Mouse (Mus musculus) heart, postnatal 0 days (tissue): ENCODE results near the gene Slc10a7. TPM values are rescaled to one million over a fixed set of nuclear protein-coding genes. Genes with fewer than 3 reads are reported as not detected.
A peak's percentile ranks its signal among the peaks of the same experiment; 100 is the strongest.

Experiments
- ATAC-seq: fragments of 200-750 bp; cut with Nextera tagmentation; 2 replicates; pipeline ENCODE4 v1.8.0; 2017; ENCODE audit warnings: low read depth, moderate number of reproducible peaks, moderate library complexity; ENCODE audit not compliant: insufficient read depth
- DNase-seq: peaks from one replicate; pipeline ENCODE4 v3.0.0-alpha.2; 2016; ENCODE audit warnings: low spot score
- H3K27ac ChIP-seq: fragments of 300-500 bp; sonication (generic); 2 replicates; pipeline ENCODE4 v1.5.1; 2014; ENCODE audit warnings: low read depth, mild to moderate bottlenecking
- H3K27me3 ChIP-seq: fragments of 300-500 bp; sonication (generic); 2 replicates; pipeline ENCODE4 v1.6.1; 2014; ENCODE audit warnings: low read length, mixed read lengths; ENCODE audit not compliant: control insufficient read depth, insufficient read depth
- H3K36me3 ChIP-seq: fragments of 300-500 bp; sonication (generic); replicated peaks from 2 replicates; pipeline ENCODE4 v1.6.1; 2014; ENCODE audit warnings: low read length, mixed read lengths; ENCODE audit not compliant: control insufficient read depth, insufficient read depth
- H3K4me1 ChIP-seq: fragments of 300-500 bp; sonication (generic); 2 replicates; pipeline ENCODE4 v1.6.1; 2014; ENCODE audit warnings: antibody characterized with exemption; ENCODE audit not compliant: control insufficient read depth, insufficient read depth
- H3K4me2 ChIP-seq: fragments of 300-500 bp; sonication (generic); 2 replicates; pipeline ENCODE4 v1.6.1; 2014; ENCODE audit warnings: low read depth, mild to moderate bottlenecking, low read length, moderate library complexity
- H3K4me3 ChIP-seq: fragments of 300-500 bp; sonication (generic); 2 replicates; pipeline ENCODE4 v1.5.1; 2014; ENCODE audit warnings: low read depth, low read length
- H3K9ac ChIP-seq: fragments of 300-500 bp; sonication (generic); replicated peaks from 2 replicates; pipeline ENCODE4 v1.6.1; 2014; ENCODE audit warnings: low read depth, low read length, mixed read lengths
- H3K9me3 ChIP-seq: fragments of 300-500 bp; sonication (generic); replicated peaks from 2 replicates; pipeline ENCODE4 v1.6.1; 2016; ENCODE audit warnings: low read length; ENCODE audit not compliant: control insufficient read depth
- CTCF ChIP-seq: IDR thresholded peaks from 2 replicates; pipeline ENCODE4 v1.5.1; 2016; ENCODE audit warnings: antibody characterized with exemption, control low read depth, low read depth
- EP300 ChIP-seq: IDR thresholded peaks from 2 replicates; pipeline ENCODE4 v1.6.1; 2016; ENCODE audit warnings: antibody characterized with exemption, low read depth
- WGBS: fragments of 180-500 bp; shearing (Covaris S2); extraction: QIAGEN DNeasy Blood & Tissue Kit; methylation state at CpG from one replicate; pipeline ENCODE4 v1.1.7; 2014; 5-methylcytosine and 5-hydroxymethylcytosine counted together
- polyA plus RNA-seq: library from polyadenylated mRNA; unstranded; fragments of >200 nt; fragmentation: Nextera tagmentation; extraction: Ambion mirVana; gene quantifications from 2 replicates; pipeline ENCODE4 v1.2.1, GENCODE M21; 2015
- total RNA-seq: library from RNA; depleted of rRNA; stranded (reverse); fragments of >200 nt; gene quantifications from 2 replicates; pipeline ENCODE4 v1.2.3, GENCODE M21; 2014; ENCODE audit warnings: low replicate concordance

Slc10a7 gene
- total and polyA plus RNA-seq, 2 experiments from 2014 or later = 5.3 to 11.8 TPM

DNA sequence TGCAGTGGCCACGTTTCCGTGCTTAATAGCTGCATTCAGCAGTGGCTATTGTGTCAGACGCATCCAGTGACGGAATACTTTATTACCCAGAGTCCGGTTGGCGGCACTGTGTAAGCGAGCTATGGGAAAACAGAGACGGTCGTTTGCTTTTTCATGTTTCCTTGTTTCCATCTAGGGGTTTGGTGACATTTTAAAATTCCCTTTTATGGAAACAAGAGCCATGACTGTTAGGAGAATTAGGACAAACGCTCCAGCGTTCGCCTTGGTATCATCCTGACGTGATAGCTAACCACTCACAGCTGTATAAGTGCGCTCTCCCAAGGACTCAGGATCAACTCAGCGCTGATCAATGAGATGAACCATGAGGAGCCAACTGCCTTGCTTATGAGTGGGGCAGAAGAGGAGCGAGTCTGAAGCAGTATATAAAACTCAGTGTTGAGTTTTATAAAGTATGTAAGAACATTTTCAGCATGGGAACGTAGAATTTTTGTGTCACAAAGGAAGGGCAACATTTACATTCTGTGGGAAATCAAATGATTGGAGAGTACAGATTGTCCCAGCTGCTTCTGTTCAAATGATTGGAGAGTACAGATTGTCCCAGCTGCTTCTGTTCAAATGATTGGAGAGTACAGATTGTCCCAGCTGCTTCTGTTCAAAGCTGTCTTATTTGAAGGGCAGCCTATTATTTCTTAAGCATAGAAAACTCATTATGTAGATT is 125.5 kb downstream of the Slc10a7 start:
- no peak overlapping the region for H3K27ac ChIP-seq
- H3K9me3 ChIP-seq = no peaks in the 10 kb centered on the region
- DNase-seq (peak; percentile 23), ATAC-seq (0 out of 2 replicates have a peak, but pooled peaks have one; percentile 41)
- no peak overlapping the region for H3K9ac ChIP-seq
- H3K4me2 ChIP-seq = no peak overlapping the region
- 70% methylated on average over 17 of the region's 17 CpGs for WGBS
- H3K27me3 ChIP-seq = no peaks in the 10 kb centered on the region
- 0 out of 2 replicates have a peak, but pooled peaks cover 4% of the 10 kb centered on the region for H3K36me3 ChIP-seq
- H3K4me1 ChIP-seq = peaks cover 15% of the 10 kb centered on the region; the same call in 1 of the 2 replicates
- H3K4me3 ChIP-seq = no peak overlapping the region
- no peak for TF ChIP-seq EP300
- no peak for TF ChIP-seq CTCF

DNA sequence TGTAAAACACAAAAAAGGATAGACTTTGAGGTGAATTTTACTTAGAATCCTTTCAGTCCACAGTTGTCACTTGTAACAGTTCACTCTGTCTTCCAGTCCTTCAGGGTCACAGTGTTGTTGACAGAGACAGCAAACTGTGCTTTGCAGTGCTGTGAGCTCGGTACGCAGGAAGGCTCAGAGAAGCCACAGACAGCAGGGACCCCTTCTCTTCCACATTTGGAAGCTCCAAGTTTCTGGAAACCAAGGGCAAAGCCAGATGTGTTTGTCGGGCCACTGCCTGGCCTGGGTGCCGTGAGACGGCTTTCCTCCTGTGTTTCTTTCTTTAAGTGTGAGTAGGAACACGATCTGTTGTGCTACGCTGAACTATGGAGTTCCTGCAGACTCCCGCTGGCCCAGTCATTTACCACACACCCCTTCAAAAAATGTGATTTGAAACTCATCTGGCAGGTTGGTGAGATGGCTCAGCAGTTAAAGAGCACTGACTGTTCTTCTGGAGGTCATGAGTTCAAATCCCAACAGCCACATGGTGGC is 126.2 kb downstream of the Slc10a7 start:
- H3K27me3 ChIP-seq = no peaks in the 10 kb centered on the region
- H3K9me3 ChIP-seq = no peaks in the 10 kb centered on the region
- H3K36me3 ChIP-seq = 0 out of 2 replicates have a peak, but pooled peaks cover 4% of the 10 kb centered on the region
- no peak overlapping the region for H3K4me2 ChIP-seq
- H3K27ac ChIP-seq = no peak overlapping the region
- TF ChIP-seq CTCF (no peak), EP300 (no peak)
- WGBS = 78% methylated on average over 8 of the region's 8 CpGs
- H3K9ac ChIP-seq = no peak overlapping the region
- DNase-seq = no peak
- H3K4me1 ChIP-seq = peaks cover 12% of the 10 kb centered on the region; the same call in 1 of the 2 replicates
- no peak overlapping the region for H3K4me3 ChIP-seq
- ATAC-seq = no peak

DNA sequence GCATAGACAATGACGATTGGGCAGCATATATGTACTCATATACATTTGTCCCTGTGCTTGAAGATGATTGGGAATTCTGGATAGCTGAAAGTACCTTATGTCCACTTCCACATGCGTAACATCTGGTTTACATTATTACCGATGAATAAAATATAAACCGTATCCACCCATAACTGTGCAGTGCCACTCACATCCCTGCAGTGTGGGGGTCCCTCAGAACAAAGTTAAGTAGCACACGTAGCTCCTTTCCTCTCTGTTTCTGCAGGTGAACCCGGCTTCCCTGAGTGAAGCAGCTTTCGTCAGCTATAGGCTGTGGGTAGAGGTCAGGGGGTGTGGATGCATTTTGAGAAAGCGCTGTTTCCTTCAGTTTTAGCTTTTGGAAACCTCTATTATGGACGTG is 132.8 kb downstream of the Slc10a7 start:
- 92% methylated on average over 9 of the region's 9 CpGs for WGBS
- H3K4me3 ChIP-seq = no peak overlapping the region
- H3K4me2 ChIP-seq = no peak overlapping the region
- ATAC-seq = no peak
- TF ChIP-seq EP300 = no peak
- no peak for TF ChIP-seq CTCF
- no peaks in the 10 kb centered on the region for H3K4me1 ChIP-seq
- H3K27ac ChIP-seq = no peak overlapping the region
- H3K9me3 ChIP-seq = 0 out of 2 replicates have a peak, but pooled peaks cover 5% of the 10 kb centered on the region
- H3K27me3 ChIP-seq = no peaks in the 10 kb centered on the region
- no peak for DNase-seq
- H3K36me3 ChIP-seq = no peaks in the 10 kb centered on the region
- H3K9ac ChIP-seq = no peak overlapping the region

DNA sequence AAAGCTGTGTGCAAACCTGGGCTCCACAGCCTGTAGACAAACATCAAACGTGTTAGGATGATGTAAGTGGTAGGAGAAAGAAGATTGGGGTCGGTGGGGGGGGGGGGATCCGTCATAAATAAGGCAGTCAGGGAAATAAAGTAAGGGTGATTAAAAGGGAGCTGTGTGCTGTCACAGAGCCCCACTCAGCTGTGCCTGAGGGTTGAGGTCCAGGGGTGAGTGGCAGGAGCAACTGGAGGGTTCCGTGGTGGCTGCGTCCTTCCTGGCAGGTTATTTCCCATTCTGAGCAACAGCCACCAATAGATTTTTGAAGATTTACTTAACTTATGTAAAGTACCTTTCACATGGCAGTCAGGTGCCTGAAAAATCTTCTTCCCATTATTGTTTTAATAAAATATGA is 133.2 kb downstream of the Slc10a7 start:
- DNase-seq (no peak), ATAC-seq (no peak)
- Histone ChIP-seq H3K4me2 (no peak overlapping the region), H3K9ac (no peak overlapping the region), H3K36me3 (no peaks in the 10 kb centered on the region), H3K27me3 (no peaks in the 10 kb centered on the region), H3K4me1 (no peaks in the 10 kb centered on the region), H3K9me3 (0 out of 2 replicates have a peak, but pooled peaks cover 5% of the 10 kb centered on the region), H3K27ac (no peak overlapping the region), H3K4me3 (no peak overlapping the region)
- TF ChIP-seq CTCF (no peak), EP300 (no peak)
- WGBS = 83% methylated on average over 4 of the region's 5 CpGs

DNA sequence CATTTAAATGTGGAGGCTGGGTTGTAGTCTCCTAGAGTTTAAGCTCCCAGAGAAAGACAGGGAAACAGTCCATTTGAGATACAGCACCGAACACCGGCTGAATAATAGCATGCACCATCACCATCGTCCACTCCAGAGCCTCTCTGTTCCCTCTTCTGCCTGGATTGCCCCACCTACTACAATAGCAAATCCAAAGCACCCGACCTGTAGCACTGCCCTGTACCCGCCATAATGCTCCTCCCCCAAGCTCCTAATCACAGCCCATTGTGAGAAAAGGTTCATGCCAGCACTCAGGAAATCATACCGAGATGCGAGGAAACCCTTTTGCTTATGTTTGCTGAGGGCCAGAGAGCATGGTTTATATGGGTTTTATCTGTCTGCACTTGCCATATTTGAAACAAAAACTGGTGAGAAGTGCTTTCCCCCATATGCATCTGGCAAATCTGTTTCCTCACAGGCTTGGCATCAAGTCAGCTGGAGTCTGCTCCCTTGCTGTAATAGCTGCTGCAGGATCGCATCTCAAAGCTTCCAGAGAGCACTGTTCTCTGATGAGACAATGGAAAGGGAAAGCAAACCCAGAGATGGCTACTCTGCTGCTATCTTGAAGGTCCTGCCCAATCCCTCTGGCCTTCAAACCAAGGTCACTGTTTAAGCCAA is 138.0 kb downstream of the Slc10a7 start:
- no peak overlapping the region for H3K27ac ChIP-seq
- ATAC-seq = 0 out of 2 replicates have a peak, but pooled peaks have one; percentile 14

More for the DNA sequence above, 138.0 kb downstream of the Slc10a7 start:
- DNase-seq = no peak
- H3K36me3 ChIP-seq = no peaks in the 10 kb centered on the region
- H3K4me3 ChIP-seq = no peak overlapping the region
- H3K4me1 ChIP-seq = no peaks in the 10 kb centered on the region
- no peak overlapping the region for H3K4me2 ChIP-seq
- H3K27me3 ChIP-seq = no peaks in the 10 kb centered on the region
- no peak for TF ChIP-seq EP300
- TF ChIP-seq CTCF = no peak
- 44% methylated on average over 8 of the region's 8 CpGs for WGBS
- 0 out of 2 replicates have a peak, but pooled peaks cover 5% of the 10 kb centered on the region for H3K9me3 ChIP-seq
- no peak overlapping the region for H3K9ac ChIP-seq
